Mouse (Mus musculus): ENCODE measurements at regions not wholly inside any gene's neighbourhood (a gene's known extent, or its start where the extent isn't known, plus 50 kb on each side); places are given as distances from the start of the nearest gene placed in this dataset.

GRCm38 (mm10) chr1:35763051-35763450 lies 305.1 kb upstream of the Hs6st1 start:
- no peak for TF ChIP-seq POLR2A (IDR thresholded peaks at IDR 0.05; ENCODE audit: insufficient read depth, low read depth, low read length)
- TF ChIP-seq CTCF (IDR thresholded peaks at IDR 0.05; ENCODE audit: insufficient read depth, low read depth, low read length): no peak

Measured in olfactory bulb, adult 2 months (tissue).